Mouse (Mus musculus): Measurements from ENCODE around the gene Ncbp2. TPM values are rescaled to one million over a fixed set of nuclear protein-coding genes. Genes with fewer than 3 reads are reported as not detected.
A peak's percentile ranks its signal among the peaks of the same experiment; 100 is the strongest.

The Ncbp2 gene
- polyA plus RNA-seq, 1 experiment from 2014 or later = 79.4 TPM

GRCm38 (mm10) chr16:31975258-31975657 lies 26.9 kb downstream of the Ncbp2 start:
- ATAC-seq (ENCODE audit: insufficient number of reproducible peaks, low FRiP score) = no peak
- WGBS = 88% methylated on average over 4 of the region's 4 CpGs

GRCm38 (mm10) chr16:31979501-31979900 lies 31.2 kb downstream of the Ncbp2 start:
- Histone ChIP-seq H3K27me3 (replicated peaks) (no peaks in the 10 kb centered on the region), H3K9ac (no peak overlapping the region), H3K36me3 (peaks cover 67% of the 10 kb centered on the region), H3K9me3 (replicated peaks) (no peaks in the 10 kb centered on the region), H3K4me3 (no peak overlapping the region), H3K4me2 (no peak overlapping the region), H3K4me1 (replicated peaks) (no peaks in the 10 kb centered on the region), H3K27ac (ENCODE audit: poor library complexity, severe bottlenecking) (no peak overlapping the region)
- WGBS = 87% methylated on average over 3 of the region's 3 CpGs
- ATAC-seq (ENCODE audit: insufficient number of reproducible peaks, low FRiP score) = no peak

More at GRCm38 (mm10) chr16:31975258-31975657, 26.9 kb downstream of the Ncbp2 start:
- H3K27ac ChIP-seq (ENCODE audit: poor library complexity, severe bottlenecking) = no peak overlapping the region
- H3K36me3 ChIP-seq = peaks cover 74% of the 10 kb centered on the region
- no peaks in the 10 kb centered on the region for H3K9me3 ChIP-seq (replicated peaks)
- no peaks in the 10 kb centered on the region for H3K4me1 ChIP-seq (replicated peaks)
- no peak overlapping the region for H3K9ac ChIP-seq
- no peak overlapping the region for H3K4me2 ChIP-seq
- no peak overlapping the region for H3K4me3 ChIP-seq
- no peaks in the 10 kb centered on the region for H3K27me3 ChIP-seq (replicated peaks)

- Histone ChIP-seq H3K9me3 (replicated peaks) (no peaks in the 10 kb centered on the region), H3K4me1 (replicated peaks) (no peaks in the 10 kb centered on the region), H3K9ac (no peak overlapping the region), H3K4me2 (no peak overlapping the region), H3K27ac (ENCODE audit: poor library complexity, severe bottlenecking) (no peak overlapping the region), H3K36me3 (peaks cover 58% of the 10 kb centered on the region), H3K27me3 (replicated peaks) (no peaks in the 10 kb centered on the region), H3K4me3 (no peak overlapping the region)
- ATAC-seq (ENCODE audit: insufficient number of reproducible peaks, low FRiP score) = no peak
- WGBS = 82% methylated on average over 5 of the region's 5 CpGs
Measured at GRCm38 (mm10) chr16:31980946-31981345, 32.6 kb downstream of the Ncbp2 start.

- Histone ChIP-seq H3K4me2 (no peak overlapping the region), H3K4me1 (replicated peaks) (no peaks in the 10 kb centered on the region), H3K27me3 (replicated peaks) (no peaks in the 10 kb centered on the region), H3K4me3 (no peak overlapping the region), H3K9ac (no peak overlapping the region), H3K36me3 (peaks cover 63% of the 10 kb centered on the region), H3K27ac (ENCODE audit: poor library complexity, severe bottlenecking) (no peak overlapping the region), H3K9me3 (replicated peaks) (no peaks in the 10 kb centered on the region)
- no peak for ATAC-seq (ENCODE audit: insufficient number of reproducible peaks, low FRiP score)
- 39% methylated on average over 1 of the region's 1 CpGs for WGBS
Measured at GRCm38 (mm10) chr16:31992039-31992438, 43.7 kb downstream of the Ncbp2 start.

- no peak overlapping the region for H3K4me3 ChIP-seq
- WGBS = 96% methylated on average over 4 of the region's 4 CpGs
- no peaks in the 10 kb centered on the region for H3K27me3 ChIP-seq (replicated peaks)
- no peak overlapping the region for H3K27ac ChIP-seq (ENCODE audit: poor library complexity, severe bottlenecking)
- H3K4me2 ChIP-seq = no peak overlapping the region
- ATAC-seq (ENCODE audit: insufficient number of reproducible peaks, low FRiP score) = no peak
- H3K4me1 ChIP-seq (replicated peaks) = no peaks in the 10 kb centered on the region
- H3K36me3 ChIP-seq = peaks cover 54% of the 10 kb centered on the region
- no peak overlapping the region for H3K9ac ChIP-seq
- H3K9me3 ChIP-seq (replicated peaks) = no peaks in the 10 kb centered on the region
Measured at GRCm38 (mm10) chr16:31993195-31993594, 44.9 kb downstream of the Ncbp2 start.

- Histone ChIP-seq H3K27ac (ENCODE audit: poor library complexity, severe bottlenecking) (no peak overlapping the region), H3K4me1 (replicated peaks) (no peaks in the 10 kb centered on the region), H3K36me3 (peaks cover 49% of the 10 kb centered on the region), H3K4me3 (no peak overlapping the region), H3K9ac (no peak overlapping the region), H3K27me3 (replicated peaks) (no peaks in the 10 kb centered on the region), H3K4me2 (no peak overlapping the region), H3K9me3 (replicated peaks) (no peaks in the 10 kb centered on the region)
- no peak for ATAC-seq (ENCODE audit: insufficient number of reproducible peaks, low FRiP score)
Measured at GRCm38 (mm10) chr16:31993946-31994345, 45.6 kb downstream of the Ncbp2 start.

GRCm38 (mm10) chr16:31996371-31996770 lies 48.1 kb downstream of the Ncbp2 start:
- no peak overlapping the region for H3K9ac ChIP-seq
- H3K4me1 ChIP-seq (replicated peaks) = 0 out of 2 replicates have a peak, but pooled peaks cover under 1% of the 10 kb centered on the region
- H3K27ac ChIP-seq (ENCODE audit: poor library complexity, severe bottlenecking) = no peak overlapping the region
- ATAC-seq (ENCODE audit: insufficient number of reproducible peaks, low FRiP score) = no peak
- H3K4me2 ChIP-seq = no peak overlapping the region
- H3K36me3 ChIP-seq = peaks cover 42% of the 10 kb centered on the region
- 85% methylated on average over 5 of the region's 5 CpGs for WGBS
- H3K4me3 ChIP-seq = no peak overlapping the region
- H3K9me3 ChIP-seq (replicated peaks) = no peaks in the 10 kb centered on the region
- H3K27me3 ChIP-seq (replicated peaks) = no peaks in the 10 kb centered on the region

- H3K27me3 ChIP-seq (replicated peaks) = no peaks in the 10 kb centered on the region
- H3K4me3 ChIP-seq = peak within 1 kb of the TSS; percentile 93
- peak; percentile 95 for ATAC-seq (ENCODE audit: insufficient number of reproducible peaks, low FRiP score)
- peak within 1 kb of the TSS; percentile 61 for H3K27ac ChIP-seq (ENCODE audit: poor library complexity, severe bottlenecking)
- no peaks in the 10 kb centered on the region for H3K9me3 ChIP-seq (replicated peaks)
- H3K4me1 ChIP-seq (replicated peaks) = peaks cover 13% of the 10 kb centered on the region
- 1% methylated on average over 65 of the region's 66 CpGs for WGBS
- peak within 1 kb of the TSS; percentile 92 for H3K9ac ChIP-seq
- H3K36me3 ChIP-seq = peaks cover 9% of the 10 kb centered on the region
- H3K4me2 ChIP-seq = peak within 1 kb of the TSS; percentile 84
Measured at GRCm38 (mm10) chr16:32002509-32003477, 54.5 kb downstream of the Ncbp2 start, which contains the start of gene Senp5. TSS of gene Senp5 (minus strand) at chr16:32003287.

- WGBS = 91% methylated on average over 3 of the region's 3 CpGs
Measured at GRCm38 (mm10) chr16:32004731-32005130, 56.4 kb downstream of the Ncbp2 start.

GRCm38 (mm10) chr16:32008529-32009293 lies 60.4 kb downstream of the Ncbp2 start:
- peak; percentile 33; the same call in 1 of the 2 replicates for ATAC-seq (ENCODE audit: insufficient number of reproducible peaks, low FRiP score)
- H3K4me3 ChIP-seq = no peak overlapping the region
- H3K4me2 ChIP-seq = no peak overlapping the region
- H3K36me3 ChIP-seq = peaks cover 11% of the 10 kb centered on the region
- H3K9ac ChIP-seq = no peak overlapping the region
- H3K9me3 ChIP-seq (replicated peaks) = no peaks in the 10 kb centered on the region
- no peak overlapping the region for H3K27ac ChIP-seq (ENCODE audit: poor library complexity, severe bottlenecking)
- WGBS = 74% methylated on average over 10 of the region's 10 CpGs
- no peaks in the 10 kb centered on the region for H3K27me3 ChIP-seq (replicated peaks)
- H3K4me1 ChIP-seq (replicated peaks) = 0 out of 2 replicates have a peak, but pooled peaks cover under 1% of the 10 kb centered on the region

More at GRCm38 (mm10) chr16:32004731-32005130, 56.4 kb downstream of the Ncbp2 start:
- Histone ChIP-seq H3K4me1 (replicated peaks) (peaks cover 13% of the 10 kb centered on the region), H3K27ac (ENCODE audit: poor library complexity, severe bottlenecking) (no peak overlapping the region), H3K27me3 (replicated peaks) (no peaks in the 10 kb centered on the region), H3K9ac (no peak overlapping the region), H3K9me3 (replicated peaks) (no peaks in the 10 kb centered on the region), H3K36me3 (peaks cover 4% of the 10 kb centered on the region), H3K4me3 (no peak overlapping the region), H3K4me2 (no peak overlapping the region)
- ATAC-seq (ENCODE audit: insufficient number of reproducible peaks, low FRiP score) = no peak

- Histone ChIP-seq H3K27ac (ENCODE audit: poor library complexity, severe bottlenecking) (no peak overlapping the region), H3K4me3 (no peak overlapping the region), H3K4me1 (replicated peaks) (no peaks in the 10 kb centered on the region), H3K4me2 (no peak overlapping the region), H3K9ac (no peak overlapping the region), H3K27me3 (replicated peaks) (no peaks in the 10 kb centered on the region), H3K9me3 (replicated peaks) (no peaks in the 10 kb centered on the region), H3K36me3 (peaks cover 18% of the 10 kb centered on the region)
- ATAC-seq (ENCODE audit: insufficient number of reproducible peaks, low FRiP score) = no peak
- 36% methylated on average over 5 of the region's 5 CpGs for whole genome bisulfite sequencing
Measured at GRCm38 (mm10) chr16:32009913-32010312, 61.6 kb downstream of the Ncbp2 start.
